Mouse (Mus musculus): ENCODE measurements around the gene Kalrn. TPM values are rescaled to one million over a fixed set of nuclear protein-coding genes. Genes with fewer than 3 reads are reported as not detected.

Kalrn gene
- polyA plus RNA-seq, 1 experiment from 2014 or later: 12.7 TPM

DNA sequence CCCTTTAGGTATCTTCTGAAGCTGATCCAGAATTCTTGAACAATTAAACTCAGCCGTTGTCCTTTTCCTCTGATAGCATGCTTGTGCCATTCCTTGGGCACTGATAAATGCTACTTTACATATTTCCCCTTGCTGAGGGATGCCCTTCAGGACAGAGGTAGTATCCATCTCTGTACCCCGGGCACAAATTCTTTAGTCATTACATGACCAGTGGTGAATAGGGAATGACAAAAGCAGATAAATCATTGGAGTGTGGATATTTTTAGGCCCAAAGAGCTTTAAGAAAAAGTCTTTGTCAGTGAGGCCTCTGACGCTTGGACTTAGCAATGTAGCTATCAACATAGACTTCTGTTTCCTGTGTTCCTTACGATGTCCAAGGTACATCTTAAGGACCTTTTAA is 507.0 kb downstream of the Kalrn start:
- H3K4me1 ChIP-seq (replicated peaks): peaks cover 2% of the 10 kb centered on the region; the same call in 1 of the 2 replicates
- H3K36me3 ChIP-seq: no peaks in the 10 kb centered on the region
- DNase-seq: no peak
- H3K4me3 ChIP-seq (replicated peaks): no peak overlapping the region
- H3K27ac ChIP-seq: no peak overlapping the region
- ATAC-seq (ENCODE audit: low read depth): no peak
- no peak overlapping the region for H3K9ac ChIP-seq
- no peaks in the 10 kb centered on the region for H3K9me3 ChIP-seq (replicated peaks)
- 35% methylated on average over 4 of the region's 4 CpGs for WGBS (ENCODE audit: insufficient replicate concordance)
- H3K27me3 ChIP-seq: no peaks in the 10 kb centered on the region
- no peak overlapping the region for H3K4me2 ChIP-seq

DNA sequence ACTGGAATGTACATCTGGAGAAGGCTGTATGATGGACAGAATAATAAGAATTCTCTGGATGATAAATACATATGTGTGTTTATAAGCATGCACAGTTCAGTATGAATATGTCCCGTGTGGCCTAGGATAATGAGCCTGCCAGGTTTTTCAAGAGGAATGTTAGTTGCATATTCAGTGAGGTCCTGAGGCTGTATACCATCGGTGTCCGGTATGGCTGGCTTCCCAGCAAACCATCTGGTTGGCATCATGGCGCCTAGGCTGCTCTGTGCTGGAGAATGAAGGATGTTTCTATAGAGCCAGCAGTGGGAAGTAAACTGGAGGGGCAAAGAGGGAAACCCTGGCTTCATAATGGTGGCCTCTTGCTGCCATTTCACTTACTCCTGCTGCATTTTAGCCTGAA is 510.0 kb downstream of the Kalrn start:
- ATAC-seq (ENCODE audit: low read depth): no peak

DNA sequence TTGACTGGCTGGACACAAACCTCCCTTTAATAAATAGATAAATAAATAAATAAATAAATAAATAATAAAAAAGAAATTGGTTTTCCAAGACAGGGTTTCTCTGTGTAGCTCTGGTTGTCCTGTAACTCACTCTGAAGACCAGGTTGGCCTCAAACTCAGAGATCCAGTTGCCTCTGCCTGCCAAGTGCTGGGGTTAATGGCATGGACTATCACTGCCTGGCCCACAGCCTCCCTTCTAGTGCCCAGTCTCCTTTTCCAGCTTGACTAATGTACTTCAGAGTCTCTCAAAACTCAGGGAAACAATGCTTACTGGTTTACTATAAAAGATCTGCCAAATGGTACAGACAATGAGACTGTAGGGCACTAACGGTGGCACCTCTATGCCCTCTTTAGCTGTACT is 511.7 kb downstream of the Kalrn start:
- WGBS (ENCODE audit: insufficient replicate concordance): 96% methylated on average over 1 of the region's 1 CpGs
- no peak for DNase-seq
- H3K4me2 ChIP-seq: no peak overlapping the region
- no peaks in the 10 kb centered on the region for H3K27me3 ChIP-seq
- no peak overlapping the region for H3K4me3 ChIP-seq (replicated peaks)
- H3K36me3 ChIP-seq: no peaks in the 10 kb centered on the region
- ATAC-seq (ENCODE audit: low read depth): no peak
- H3K9ac ChIP-seq: no peak overlapping the region
- H3K27ac ChIP-seq: no peak overlapping the region
- H3K9me3 ChIP-seq (replicated peaks): no peaks in the 10 kb centered on the region
- peaks cover 29% of the 10 kb centered on the region for H3K4me1 ChIP-seq (replicated peaks)

More for the DNA sequence above, 510.0 kb downstream of the Kalrn start:
- no peaks in the 10 kb centered on the region for H3K36me3 ChIP-seq
- H3K27ac ChIP-seq: no peak overlapping the region
- H3K27me3 ChIP-seq: no peaks in the 10 kb centered on the region
- no peaks in the 10 kb centered on the region for H3K9me3 ChIP-seq (replicated peaks)
- no peak overlapping the region for H3K4me3 ChIP-seq (replicated peaks)
- WGBS (ENCODE audit: insufficient replicate concordance): 77% methylated on average over 4 of the region's 4 CpGs
- DNase-seq: no peak
- H3K4me1 ChIP-seq (replicated peaks): peaks cover 13% of the 10 kb centered on the region
- H3K9ac ChIP-seq: no peak overlapping the region
- H3K4me2 ChIP-seq: no peak overlapping the region

DNA sequence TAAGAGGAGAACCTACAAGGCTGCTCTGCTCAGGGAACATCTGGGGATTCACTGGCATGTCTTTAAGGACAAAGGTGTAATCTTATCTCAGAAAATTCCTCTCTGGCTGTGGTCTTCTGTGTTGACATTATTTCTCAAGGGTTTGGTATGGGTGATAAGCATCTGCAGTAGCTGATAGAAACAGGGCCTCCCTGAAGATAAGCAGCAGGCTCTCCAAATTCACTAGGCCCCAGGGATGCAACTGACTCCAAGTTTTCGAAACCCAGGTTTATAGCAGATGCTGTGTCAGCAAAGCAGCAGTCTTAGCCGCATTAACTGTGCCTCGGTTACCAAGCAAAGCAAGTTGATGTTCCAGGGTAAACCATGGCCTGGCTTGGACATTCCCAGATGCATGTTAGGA is 514.7 kb downstream of the Kalrn start:
- Histone ChIP-seq H3K9me3 (replicated peaks) (no peaks in the 10 kb centered on the region), H3K9ac (0 out of 2 replicates have a peak overlapping the region, but pooled peaks have one; percentile 26), H3K4me1 (replicated peaks) (peaks cover 42% of the 10 kb centered on the region), H3K4me2 (no peak overlapping the region), H3K27ac (peak overlapping the region; percentile 43; the same call in 1 of the 2 replicates), H3K36me3 (no peaks in the 10 kb centered on the region), H3K4me3 (replicated peaks) (no peak overlapping the region), H3K27me3 (0 out of 2 replicates have a peak, but pooled peaks cover 3% of the 10 kb centered on the region)
- 54% methylated on average over 3 of the region's 3 CpGs for WGBS (ENCODE audit: insufficient replicate concordance)
- DNase-seq (no peak), ATAC-seq (ENCODE audit: low read depth) (no peak)

DNA sequence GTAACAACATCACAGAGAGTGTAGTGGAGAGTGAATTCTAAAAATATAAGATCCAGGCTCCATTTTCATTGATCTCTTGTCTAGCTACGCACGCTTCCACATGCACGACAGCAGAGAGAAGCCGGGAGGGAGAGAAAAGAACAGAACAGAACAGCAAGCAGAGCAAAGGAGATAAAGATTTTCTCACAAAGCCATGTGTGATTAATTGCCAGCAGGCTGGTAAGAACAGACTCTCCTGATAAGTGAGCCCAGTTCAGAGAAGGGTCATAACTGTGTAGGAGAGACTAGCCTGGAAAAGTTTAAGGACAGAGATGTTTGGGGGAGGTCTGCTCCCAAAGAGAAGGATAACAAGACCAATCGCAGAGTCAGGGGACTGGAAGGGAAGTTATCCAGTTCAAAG is 515.9 kb downstream of the Kalrn start:
- no peak overlapping the region for H3K4me3 ChIP-seq (replicated peaks)
- DNase-seq (no peak), ATAC-seq (ENCODE audit: low read depth) (peak; percentile 24; the same call in 1 of the 2 replicates)
- no peak overlapping the region for H3K9ac ChIP-seq
- H3K4me1 ChIP-seq (replicated peaks): peaks cover 42% of the 10 kb centered on the region
- 20% methylated on average over 5 of the region's 5 CpGs for WGBS (ENCODE audit: insufficient replicate concordance)
- H3K36me3 ChIP-seq: no peaks in the 10 kb centered on the region
- no peak overlapping the region for H3K27ac ChIP-seq
- H3K9me3 ChIP-seq (replicated peaks): no peaks in the 10 kb centered on the region
- peaks cover 3% of the 10 kb centered on the region; the same call in 1 of the 2 replicates for H3K27me3 ChIP-seq
- no peak overlapping the region for H3K4me2 ChIP-seq

DNA sequence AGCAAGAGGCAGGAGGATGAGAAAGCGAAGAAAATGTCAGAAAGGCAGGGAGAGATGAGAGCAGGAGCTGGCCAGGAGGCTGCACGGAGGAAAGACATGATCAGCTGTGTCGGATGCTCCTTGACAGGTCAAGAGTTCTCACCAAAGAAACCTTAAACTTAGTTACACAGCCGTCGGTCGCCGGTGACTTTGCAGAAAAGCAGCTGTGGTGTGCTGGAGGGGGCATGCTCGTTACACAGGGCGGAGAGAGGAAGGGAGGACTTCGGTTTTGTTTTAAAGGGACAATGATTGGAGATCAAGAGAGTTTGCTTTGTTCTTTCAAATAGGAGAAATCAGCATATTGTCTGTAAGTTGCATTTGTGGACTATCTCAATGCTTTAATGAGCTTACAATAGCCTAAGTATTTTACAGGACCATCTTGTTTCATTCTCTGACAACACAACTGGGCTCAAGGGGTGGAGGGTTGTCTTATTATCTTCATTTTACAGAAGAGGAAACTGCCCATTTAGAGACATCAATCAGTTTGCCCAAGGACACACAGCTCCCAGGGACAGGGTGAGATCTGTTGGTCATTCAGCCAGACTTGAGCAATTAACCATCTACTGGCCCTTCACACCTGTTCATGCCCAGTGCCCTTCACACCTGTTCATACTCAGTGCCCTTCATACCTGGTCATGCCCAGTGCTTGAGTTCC is 516.8 kb downstream of the Kalrn start:
- H3K27me3 ChIP-seq: peaks cover 3% of the 10 kb centered on the region; the same call in 1 of the 2 replicates
- H3K36me3 ChIP-seq: no peaks in the 10 kb centered on the region
- peak overlapping the region; percentile 46 for H3K9ac ChIP-seq
- H3K9me3 ChIP-seq (replicated peaks): no peaks in the 10 kb centered on the region
- DNase-seq: peak; percentile 59
- peak; percentile 75 for ATAC-seq (ENCODE audit: low read depth)
- no peak overlapping the region; the same call in 1 of the 2 replicates for H3K4me3 ChIP-seq (replicated peaks)
- peak overlapping the region; percentile 50 for H3K4me2 ChIP-seq
- H3K27ac ChIP-seq: peak overlapping the region; percentile 20; the same call in 1 of the 2 replicates
- 16% methylated on average over 10 of the region's 10 CpGs for WGBS (ENCODE audit: insufficient replicate concordance)
- peaks cover 42% of the 10 kb centered on the region for H3K4me1 ChIP-seq (replicated peaks)

DNA sequence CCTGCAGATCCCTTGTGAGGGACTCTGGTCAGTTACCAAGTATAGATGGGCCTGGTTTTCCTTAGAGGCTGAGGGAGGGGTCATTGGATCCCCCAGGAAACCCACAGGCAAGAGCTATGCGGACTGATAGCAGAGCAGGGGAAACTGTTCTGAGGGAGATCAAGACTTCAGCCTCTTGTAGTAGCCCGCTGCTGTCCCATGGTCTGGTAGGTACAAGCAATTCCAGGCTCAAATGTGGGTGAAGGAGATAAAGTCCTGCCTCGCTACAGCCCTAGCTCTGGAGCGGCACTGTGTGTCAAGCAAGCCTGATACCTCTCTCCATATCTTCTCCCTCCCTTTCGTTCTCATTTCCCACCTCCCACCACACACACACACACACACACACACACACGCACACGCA is 523.2 kb downstream of the Kalrn start:
- H3K4me3 ChIP-seq (replicated peaks): no peak overlapping the region
- H3K27ac ChIP-seq: peak overlapping the region; percentile 86
- H3K4me1 ChIP-seq (replicated peaks): peaks cover 64% of the 10 kb centered on the region
- peak; percentile 82 for DNase-seq
- H3K36me3 ChIP-seq: no peaks in the 10 kb centered on the region
- H3K9me3 ChIP-seq (replicated peaks): no peaks in the 10 kb centered on the region
- peak; percentile 99 for ATAC-seq (ENCODE audit: low read depth)
- H3K4me2 ChIP-seq: peak overlapping the region; percentile 45
- peak overlapping the region; percentile 44 for H3K9ac ChIP-seq
- WGBS (ENCODE audit: insufficient replicate concordance): 22% methylated on average over 7 of the region's 7 CpGs
- H3K27me3 ChIP-seq: peaks cover 3% of the 10 kb centered on the region; the same call in 1 of the 2 replicates

DNA sequence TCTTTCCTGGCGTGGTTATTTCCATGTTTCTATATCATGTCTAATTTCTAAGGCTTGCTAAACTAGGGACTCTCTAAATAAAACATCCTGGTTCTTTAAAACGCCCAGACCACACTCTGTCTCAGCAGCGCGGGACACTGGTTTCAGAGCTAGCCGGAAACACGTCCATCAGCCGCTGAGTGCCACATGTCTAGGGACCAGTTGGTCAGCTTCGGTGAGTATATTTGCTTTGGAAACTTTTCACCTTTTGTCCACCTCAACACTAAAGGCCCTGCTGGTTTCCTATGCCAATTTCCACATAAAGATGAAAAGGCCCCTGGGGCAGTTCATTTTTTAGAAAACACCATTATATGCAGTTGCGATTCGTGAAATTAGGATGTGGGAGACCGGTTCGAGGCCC is 524.0 kb downstream of the Kalrn start:
- H3K27me3 ChIP-seq: peaks cover 2% of the 10 kb centered on the region; the same call in 1 of the 2 replicates
- H3K4me3 ChIP-seq (replicated peaks): no peak overlapping the region
- H3K36me3 ChIP-seq: no peaks in the 10 kb centered on the region
- no peaks in the 10 kb centered on the region for H3K9me3 ChIP-seq (replicated peaks)
- H3K9ac ChIP-seq: peak overlapping the region; percentile 44; the same call in 1 of the 2 replicates
- DNase-seq: no peak
- H3K4me2 ChIP-seq: peak overlapping the region; percentile 45
- H3K4me1 ChIP-seq (replicated peaks): peaks cover 71% of the 10 kb centered on the region
- WGBS (ENCODE audit: insufficient replicate concordance): 85% methylated on average over 12 of the region's 12 CpGs
- no peak for ATAC-seq (ENCODE audit: low read depth)
- peak overlapping the region; percentile 86 for H3K27ac ChIP-seq

DNA sequence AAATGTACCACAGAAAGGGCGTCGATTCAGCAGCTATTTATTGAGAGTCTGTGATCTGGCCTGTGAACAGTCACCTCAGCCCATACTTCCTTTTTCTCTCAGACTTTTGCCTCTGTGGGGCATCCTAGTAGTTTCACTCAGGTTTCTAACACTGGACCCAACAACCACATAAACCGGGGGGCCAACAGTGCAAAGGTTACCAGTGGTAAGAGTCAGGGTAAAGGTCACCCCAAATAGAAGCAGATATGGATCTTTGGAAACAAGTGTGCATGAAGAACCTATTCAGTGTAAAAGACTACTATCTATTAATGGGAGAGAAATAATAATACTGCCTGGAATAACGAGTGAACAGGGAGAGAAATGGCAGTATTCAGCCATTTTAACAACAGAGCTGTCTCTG is 525.1 kb downstream of the Kalrn start:
- H3K4me3 ChIP-seq (replicated peaks): no peak overlapping the region
- H3K27ac ChIP-seq: peak overlapping the region; percentile 86
- no peak overlapping the region for H3K4me2 ChIP-seq
- H3K9me3 ChIP-seq (replicated peaks): no peaks in the 10 kb centered on the region
- ATAC-seq (ENCODE audit: low read depth) (no peak), DNase-seq (no peak)
- no peaks in the 10 kb centered on the region; the same call in 1 of the 2 replicates for H3K27me3 ChIP-seq
- H3K4me1 ChIP-seq (replicated peaks): peaks cover 78% of the 10 kb centered on the region
- H3K36me3 ChIP-seq: no peaks in the 10 kb centered on the region
- no peak overlapping the region for H3K9ac ChIP-seq
- WGBS (ENCODE audit: insufficient replicate concordance): 64% methylated on average over 4 of the region's 4 CpGs

DNA sequence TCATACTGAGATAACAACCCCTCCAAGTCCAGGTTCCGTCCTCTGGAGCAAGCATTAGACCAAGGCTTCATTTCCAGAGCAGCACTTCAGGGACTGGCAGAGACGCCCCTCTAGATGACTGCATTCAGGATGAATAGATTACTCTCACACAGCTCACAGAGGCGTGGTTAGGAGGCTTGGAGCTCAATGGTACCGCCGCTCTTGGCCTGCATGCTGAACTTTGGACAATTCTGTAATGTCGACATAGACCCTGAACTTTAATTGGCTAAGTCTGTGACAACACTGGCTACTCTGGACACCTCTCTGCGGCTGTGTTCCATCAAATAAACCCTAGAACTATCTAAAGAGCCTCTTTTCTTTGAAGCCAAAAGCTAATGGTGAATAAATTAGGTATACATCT is 525.8 kb downstream of the Kalrn start:
- 34% methylated on average over 7 of the region's 7 CpGs for WGBS (ENCODE audit: insufficient replicate concordance)
- ATAC-seq (ENCODE audit: low read depth) (peak; percentile 21; the same call in 1 of the 2 replicates), DNase-seq (no peak)
- Histone ChIP-seq H3K4me1 (replicated peaks) (peaks cover 78% of the 10 kb centered on the region), H3K9me3 (replicated peaks) (no peaks in the 10 kb centered on the region), H3K4me3 (replicated peaks) (no peak overlapping the region), H3K9ac (no peak overlapping the region), H3K27ac (peak overlapping the region; percentile 63), H3K27me3 (no peaks in the 10 kb centered on the region; the same call in 1 of the 2 replicates), H3K36me3 (no peaks in the 10 kb centered on the region), H3K4me2 (no peak overlapping the region)

DNA sequence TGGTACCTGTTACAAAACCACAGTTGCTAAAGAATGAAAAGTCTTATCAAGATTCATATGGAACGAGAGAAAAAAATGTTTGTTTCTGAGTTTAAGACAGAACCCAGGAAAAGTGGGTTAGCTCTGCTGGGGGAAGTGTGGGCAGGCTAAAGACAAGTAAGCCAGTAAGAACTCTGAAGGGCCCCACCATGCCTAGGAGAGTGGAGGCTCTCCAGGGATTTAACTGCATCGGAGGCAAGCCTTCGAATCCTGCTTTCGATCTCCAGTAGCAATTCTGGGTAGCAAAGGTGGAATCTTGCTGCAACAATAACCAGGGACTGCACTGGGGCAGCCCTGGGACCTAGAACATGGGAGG is 526.3 kb downstream of the Kalrn start:
- H3K4me1 ChIP-seq (replicated peaks): peaks cover 78% of the 10 kb centered on the region
- whole genome bisulfite sequencing (ENCODE audit: insufficient replicate concordance): 71% methylated on average over 4 of the region's 4 CpGs

More for the DNA sequence above, 526.3 kb downstream of the Kalrn start:
- no peak overlapping the region for H3K4me2 ChIP-seq
- H3K4me3 ChIP-seq (replicated peaks): no peak overlapping the region
- H3K27ac ChIP-seq: peak overlapping the region; percentile 63
- H3K9me3 ChIP-seq (replicated peaks): no peaks in the 10 kb centered on the region
- H3K9ac ChIP-seq: no peak overlapping the region
- H3K36me3 ChIP-seq: no peaks in the 10 kb centered on the region
- H3K27me3 ChIP-seq: no peaks in the 10 kb centered on the region
- no peak for DNase-seq
- no peak for ATAC-seq (ENCODE audit: low read depth)

Measured in liver, embryonic 13.5 days (tissue).